Mouse (Mus musculus) cortical plate, adult 2 months (tissue): ENCODE results near the gene Btg1.

Experiments
- CTCF ChIP-seq: fragments of 200-500 bp; IDR thresholded peaks from 2 replicates; pipeline ENCODE4 v1.5.1; 2011; ENCODE audit warnings: mild to moderate bottlenecking, control low read depth, low read length; ENCODE audit not compliant: insufficient read depth; ENCODE audit errors: extremely low read depth
- POLR2A ChIP-seq: fragments of 200-500 bp; IDR thresholded peaks from 2 replicates; pipeline ENCODE4 v1.6.1; 2011; ENCODE audit warnings: mild to moderate bottlenecking, low read length, control low read depth; ENCODE audit not compliant: insufficient read depth; ENCODE audit errors: extremely low read depth

DNA sequence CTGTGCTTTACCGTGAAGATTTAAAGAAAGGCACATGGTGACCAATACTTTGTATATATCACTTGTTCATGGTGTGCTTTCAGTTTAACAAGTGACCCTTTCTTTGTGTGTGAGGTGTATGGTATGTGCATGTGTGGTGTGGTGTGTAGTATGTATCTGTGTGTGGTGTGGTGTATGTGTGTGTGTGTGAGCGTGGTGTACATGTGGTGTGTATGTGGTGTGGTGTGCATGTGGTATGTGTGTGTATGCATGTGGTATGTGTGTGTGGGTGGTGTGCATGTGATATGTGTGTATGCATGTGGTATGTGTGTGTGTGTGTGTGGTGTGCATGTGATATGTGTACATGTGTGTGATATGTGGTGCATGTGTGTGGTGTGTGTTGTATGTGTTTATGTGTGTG, 35.6 kb downstream of the Btg1 start:
- TF ChIP-seq CTCF (no peak), POLR2A (no peak)
